Mouse (Mus musculus) Patski (cell line): ENCODE data around the gene Saa1. TPM values are rescaled to one million over a fixed set of nuclear protein-coding genes. Genes with fewer than 3 reads are reported as not detected.

Experiments used
- ATAC-seq: fragments of 100-300 bp; one replicate; pipeline ENCODE4 v1.8.0; 2021
- CTCF ChIA-PET: fragments of 350-600 bp; sonication (Branson Sonifier 250); formaldehyde crosslinking; loops from one replicate; lab custom pipeline; 2022; ENCODE audit warnings: inconsistent platforms; lab: Charles Lee
- POLR2A ChIA-PET: fragments of 350-600 bp; sonication (Branson Sonifier 250); formaldehyde crosslinking; loops from one replicate; lab custom pipeline; 2022; ENCODE audit warnings: antibody characterized with exemption, inconsistent platforms; lab: Charles Lee
- DNase-seq: peaks from one replicate; pipeline ENCODE4 v3.0.0-alpha.2; 2011; ENCODE audit warnings: low read depth, low spot score
- H3K27me3 ChIP-seq: fragments of 371-371 bp; one replicate; pipeline ENCODE4 v1.5.1; 2021
- CTCF ChIP-seq: fragments of 100-300 bp; IDR thresholded peaks from one replicate; pipeline ENCODE4 v1.5.1; 2021
- in situ Hi-C: fragments of 300-500 bp; cut with MboI; formaldehyde crosslinking; loops from 3 replicates; pipeline ENCODE4 v1.11.1; 2018; ENCODE audit warnings: low pct_unique_long_range_greater_than_20kb, mixed read lengths
- polyA plus RNA-seq: library from polyadenylated mRNA; unstranded; gene quantifications from one replicate; pipeline ENCODE4 v1.2.3, GENCODE M21; 2021

The Saa1 gene
- polyA plus RNA-seq, 1 experiment from 2014 or later, result not detected

DNA sequence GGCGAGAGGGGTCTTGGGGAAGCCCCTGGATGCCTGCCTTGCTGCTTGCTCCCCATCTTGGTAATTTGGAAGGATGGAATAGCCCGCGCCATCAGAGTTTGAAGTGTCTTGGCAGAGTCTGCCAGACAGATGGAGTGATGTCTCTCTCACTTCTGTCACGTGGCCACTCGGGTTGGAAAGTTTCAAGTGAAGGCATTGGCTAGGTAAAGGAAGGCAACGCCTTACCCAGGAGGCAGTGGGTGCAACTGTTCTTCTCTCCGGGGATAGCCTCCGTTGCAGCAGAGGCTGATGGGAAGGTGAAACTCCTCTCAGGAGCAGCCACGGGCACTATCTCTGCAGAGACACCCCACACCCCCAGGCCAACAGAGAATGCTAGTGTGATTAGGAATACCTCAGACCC is 22.3 kb downstream of the Saa1 start:
- TF ChIP-seq CTCF, result no peak
- DNase-seq (no peak), ATAC-seq (no peak)
- POLR2A ChIA-PET, result no interaction called here
- CTCF ChIA-PET, result interaction anchor here (1.1 kb wide), 1 partner anchor 62 kb away, joined by 3 read pairs; no protein-coding TSS in a partner anchor
- no peaks in the 10 kb centered on the region for H3K27me3 ChIP-seq
- in situ Hi-C loops, result no loop called here

DNA sequence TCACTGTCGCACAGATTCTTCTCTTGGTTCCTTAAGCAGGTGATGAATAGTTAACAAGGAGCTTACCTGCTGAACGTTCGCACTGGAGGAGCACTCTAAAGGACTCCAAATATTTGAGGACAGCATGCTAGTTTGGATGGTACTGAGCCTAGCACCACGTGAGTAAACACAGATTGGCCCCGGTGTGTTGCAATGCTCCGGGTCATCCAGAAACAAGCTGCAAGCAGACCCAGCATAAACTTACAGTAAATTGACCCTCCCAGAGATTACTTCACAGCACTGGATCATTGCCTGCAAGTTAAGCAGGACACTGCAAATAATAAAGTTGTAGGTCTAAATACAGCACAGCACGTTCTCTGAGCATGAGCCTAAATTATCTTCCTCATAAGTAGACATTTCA is 23.3 kb downstream of the Saa1 start:
- POLR2A ChIA-PET, result no interaction called here
- CTCF ChIA-PET, result interaction anchor here (1.1 kb wide), 1 partner anchor 63 kb away, joined by 3 read pairs; no protein-coding TSS in a partner anchor
- in situ Hi-C loops, result loop anchor here (10.0 kb wide), 2 partner anchors 45 to 295 kb away; no protein-coding TSS in a partner anchor
- DNase-seq, result no peak
- no peaks in the 10 kb centered on the region for H3K27me3 ChIP-seq
- ATAC-seq, result peak; percentile 36
- TF ChIP-seq CTCF, result no peak

DNA sequence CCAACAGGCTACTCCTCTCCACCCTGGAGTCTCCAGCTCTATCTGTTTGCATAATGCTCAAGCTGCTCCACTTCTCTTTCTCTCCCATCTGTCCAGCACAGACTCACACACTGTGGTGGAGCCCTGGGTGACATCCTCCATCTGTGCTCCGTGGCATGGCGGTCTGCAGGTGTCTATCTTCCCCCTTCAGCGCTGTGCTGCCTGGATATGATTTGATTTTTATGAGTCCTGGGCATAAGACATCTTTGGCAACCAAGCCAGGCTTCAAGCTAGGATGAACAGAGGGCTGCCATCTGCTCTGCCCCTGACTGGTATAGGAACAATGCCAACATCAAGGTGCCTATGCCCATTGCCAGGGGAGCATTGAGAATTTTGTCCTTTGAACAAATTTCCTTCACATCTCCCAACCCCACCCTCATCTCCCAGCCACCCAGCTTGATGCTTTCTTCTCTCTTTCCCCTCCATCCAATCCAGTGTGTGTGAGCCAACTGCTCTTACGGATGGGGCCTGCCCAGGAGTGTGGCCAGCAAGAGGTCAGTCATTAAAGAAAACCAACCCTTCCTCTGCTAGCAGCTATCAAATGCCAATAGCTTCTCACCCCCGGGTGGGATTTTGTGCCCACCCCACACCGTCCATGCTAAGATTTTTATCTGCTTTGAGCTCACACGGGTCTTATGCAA is 24.0 kb downstream of the Saa1 start:
- in situ Hi-C loops, result loop anchor here (10.0 kb wide), 2 partner anchors 46 to 296 kb away; no protein-coding TSS in a partner anchor
- TF ChIP-seq CTCF, result no peak
- ATAC-seq (no peak), DNase-seq (no peak)
- POLR2A ChIA-PET, result no interaction called here
- CTCF ChIA-PET, result interaction anchor here (0.9 kb wide), 1 partner anchor 52 kb away, joined by 3 read pairs; no protein-coding TSS in a partner anchor
- no peaks in the 10 kb centered on the region for H3K27me3 ChIP-seq

DNA sequence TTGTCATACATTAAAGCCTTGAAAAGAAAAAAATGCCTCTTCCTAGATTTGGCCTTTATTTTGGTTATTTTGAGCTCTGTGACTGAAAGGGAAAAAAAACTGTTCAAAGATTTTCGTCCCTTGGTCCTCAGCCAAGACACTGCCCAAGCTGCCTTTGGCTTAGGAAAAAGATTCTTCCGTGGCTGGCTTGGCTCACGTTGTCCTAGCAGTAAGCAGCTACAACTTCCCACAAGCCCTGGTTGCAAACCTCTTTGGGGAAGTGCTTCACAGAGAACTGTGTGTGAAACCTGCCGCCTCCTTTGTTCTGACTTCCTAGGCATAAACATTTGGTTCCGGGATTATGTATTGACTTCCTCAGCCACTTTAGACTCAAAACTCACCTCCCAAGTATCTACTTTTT is 25.9 kb downstream of the Saa1 start:
- ATAC-seq, result no peak
- in situ Hi-C loops, result loop anchor here (10.0 kb wide), 2 partner anchors 48 to 298 kb away; no protein-coding TSS in a partner anchor
- ChIA-PET POLR2A (no interaction called here), CTCF (no interaction called here)
- H3K27me3 ChIP-seq, result no peaks in the 10 kb centered on the region
- TF ChIP-seq CTCF, result no peak
- DNase-seq, result no peak

DNA sequence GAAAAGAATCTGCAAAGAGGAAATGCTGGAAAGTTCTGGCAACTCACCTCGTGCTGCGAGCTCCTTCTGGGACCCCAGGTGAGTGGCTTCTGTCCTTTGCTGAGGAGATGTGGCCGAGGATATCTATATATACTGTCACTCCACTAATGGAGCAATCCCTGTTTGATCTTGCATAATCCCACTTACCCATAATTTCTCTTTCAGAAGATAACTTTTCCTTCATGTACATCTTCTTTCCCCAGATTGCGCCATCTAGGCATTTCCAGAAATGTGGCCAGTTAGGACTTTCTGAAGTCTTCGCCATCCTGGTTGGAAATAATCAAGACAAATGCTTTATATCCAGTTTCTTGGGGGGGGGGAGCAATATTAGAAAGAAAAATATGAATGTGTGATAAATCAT is 27.2 kb downstream of the Saa1 start, which contains the start of gene Saa3:
TSS of gene Saa3 (minus strand) at position 101 of the 400 bp plus-strand sequence.
- ATAC-seq (no peak), DNase-seq (no peak)
- H3K27me3 ChIP-seq, result no peaks in the 10 kb centered on the region
- ChIA-PET POLR2A (no interaction called here), CTCF (interaction anchor here (1.3 to 2.5 kb wide), 5 partner anchors 8 to 202 kb away, joined by 3 to 7 read pairs (median 4); partner anchors contain the start of gene Sergef)
- no peak for TF ChIP-seq CTCF
- in situ Hi-C loops, result loop anchor here (10.0 kb wide), 2 partner anchors 49 to 299 kb away; no protein-coding TSS in a partner anchor

- peak; percentile 89 for TF ChIP-seq CTCF
- DNase-seq (no peak), ATAC-seq (peak; percentile 37)
- in situ Hi-C loops, result loop anchor here (10.0 kb wide), 2 partner anchors 50 to 300 kb away; no protein-coding TSS in a partner anchor
- no peaks in the 10 kb centered on the region for H3K27me3 ChIP-seq
- POLR2A ChIA-PET, result no interaction called here
- CTCF ChIA-PET, result interaction anchor here (0.7 to 2.5 kb wide), 13 partner anchors 9 to 203 kb away, joined by 3 to 10 read pairs (median 4); partner anchors contain the start of gene Sergef
Measured at GRCm38 (mm10) chr7:46714518-46714917, 28.3 kb downstream of the Saa1 start.

GRCm38 (mm10) chr7:46712250-46712649 is 30.5 kb downstream of the Saa1 start:
- POLR2A ChIA-PET, result no interaction called here
- DNase-seq, result no peak
- CTCF ChIA-PET, result interaction anchor here (0.8 to 2.1 kb wide), 3 partner anchors 59 to 140 kb away, joined by 3 to 10 read pairs (median 3); no protein-coding TSS in a partner anchor
- in situ Hi-C loops, result loop anchor here (10.0 kb wide), 2 partner anchors 53 to 303 kb away; no protein-coding TSS in a partner anchor
- ATAC-seq, result no peak
- no peaks in the 10 kb centered on the region for H3K27me3 ChIP-seq
- no peak for TF ChIP-seq CTCF

GRCm38 (mm10) chr7:46710390-46710844 is 32.4 kb downstream of the Saa1 start, which contains the start of gene Saal1:
Gene Saal1 (minus strand): TSS chr7:46710680.
- in situ Hi-C loops, result loop anchor here (10.0 kb wide), 2 partner anchors 54 to 304 kb away; no protein-coding TSS in a partner anchor
- TF ChIP-seq CTCF, result peak; percentile 95

GRCm38 (mm10) chr7:46700521-46701025 is 42.2 kb downstream of the Saa1 start:
- ChIA-PET POLR2A (no interaction called here), CTCF (interaction anchor here (1.4 kb wide), 1 partner anchor 10 kb away, joined by 4 read pairs; no protein-coding TSS in a partner anchor)
- in situ Hi-C loops, result no loop called here
- no peak for TF ChIP-seq CTCF
- ATAC-seq (no peak), DNase-seq (no peak)
- H3K27me3 ChIP-seq, result no peaks in the 10 kb centered on the region

More at GRCm38 (mm10) chr7:46710390-46710844, 32.4 kb downstream of the Saa1 start, which contains the start of gene Saal1:
- POLR2A ChIA-PET, result interaction anchor here (0.7 kb wide), 1 partner anchor 46 kb away, joined by 3 read pairs; no protein-coding TSS in a partner anchor
- H3K27me3 ChIP-seq, result no peaks in the 10 kb centered on the region
- no peak for DNase-seq
- ATAC-seq, result peak; percentile 96
- CTCF ChIA-PET, result interaction anchor here (0.7 to 2.0 kb wide), 8 partner anchors 9 to 317 kb away, joined by 3 to 7 read pairs (median 4); no protein-coding TSS in a partner anchor

GRCm38 (mm10) chr7:46696754-46697153 is 46.0 kb downstream of the Saa1 start:
- ChIA-PET CTCF (interaction anchor here (0.9 to 1.1 kb wide), 2 partner anchors 14 to 17 kb away, joined by 3 read pairs; no protein-coding TSS in a partner anchor), POLR2A (no interaction called here)
- no peak for TF ChIP-seq CTCF
- ATAC-seq (no peak), DNase-seq (no peak)
- H3K27me3 ChIP-seq, result no peaks in the 10 kb centered on the region
- in situ Hi-C loops, result no loop called here

Other genes starting within 250 kb of the Saa1 start
- gene Sergef, start 103.2 kb downstream of the Saa1 start, polyA plus RNA-seq, result 13.4 TPM
- gene Tph1, start 70.4 kb downstream of the Saa1 start, polyA plus RNA-seq, result not detected
- gene Saal1, start 32.3 kb downstream of the Saa1 start, polyA plus RNA-seq, result 10.3 TPM
- 5.1 TPM for gene Saa3, start 27.3 kb downstream of the Saa1 start, polyA plus RNA-seq
- gene Saa4, start 10.4 kb downstream of the Saa1 start, polyA plus RNA-seq, result not detected
- 0.09 TPM for gene Saa2, start 8.8 kb upstream of the Saa1 start, polyA plus RNA-seq
- 34.4 TPM for gene Hps5, start 53.1 kb upstream of the Saa1 start, polyA plus RNA-seq
- gene Gtf2h1, start 53.1 kb upstream of the Saa1 start, polyA plus RNA-seq, result 45.2 TPM
- 752 TPM for gene Ldha, start 98.5 kb upstream of the Saa1 start, polyA plus RNA-seq
- not detected for gene Ldhc, start 118.2 kb upstream of the Saa1 start, polyA plus RNA-seq
- 139 TPM for gene Tsg101, start 177.0 kb upstream of the Saa1 start, polyA plus RNA-seq
- 14.3 TPM for gene Uevld, start 215.5 kb upstream of the Saa1 start, polyA plus RNA-seq
- gene Gm9999, start 240.6 kb upstream of the Saa1 start, polyA plus RNA-seq, result not detected